Mouse (Mus musculus) gastrocnemius, postnatal 10 days (tissue): ENCODE measurements at regions not wholly inside any gene's neighbourhood (a gene's known extent, or its start where the extent isn't known, plus 50 kb on each side); places are given as distances from the start of the nearest gene placed in this dataset.

ENCODE experiments used
- DNase-seq: peaks from one replicate; pipeline ENCODE4 v3.0.0; 2021; ENCODE audit warnings: mixed read lengths

DNA sequence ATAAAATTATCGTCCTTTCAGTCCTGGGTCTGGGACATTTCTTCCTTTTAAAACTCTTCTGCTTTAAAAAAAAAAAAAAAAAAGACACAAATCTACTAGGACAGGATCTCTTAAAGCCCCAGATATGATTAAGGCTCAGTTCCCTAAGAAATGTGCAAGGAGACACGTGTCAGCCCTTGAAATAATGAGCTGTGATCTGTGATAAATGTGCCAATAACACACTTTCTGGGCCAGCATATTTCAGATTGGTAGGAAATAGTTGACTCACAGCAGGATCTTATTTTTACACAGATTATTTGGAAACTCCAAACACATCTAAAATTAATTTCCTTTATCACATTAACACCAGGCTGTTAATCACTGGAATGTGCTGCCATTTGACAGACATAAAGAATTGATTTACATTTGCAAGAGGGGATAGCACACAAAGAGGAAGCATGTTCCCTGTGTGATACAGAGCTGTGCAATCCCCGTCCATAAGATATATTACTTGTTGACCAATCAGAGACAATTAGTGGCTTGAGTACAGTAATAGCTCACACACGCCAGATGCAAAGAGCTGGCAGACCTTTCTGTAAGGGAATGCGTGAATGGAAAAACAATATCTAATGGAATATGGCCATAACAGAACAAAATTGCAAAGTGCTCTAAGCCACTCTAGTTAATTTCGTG is 263.7 kb downstream of the Pax3 start:
- no peak for DNase-seq

DNA sequence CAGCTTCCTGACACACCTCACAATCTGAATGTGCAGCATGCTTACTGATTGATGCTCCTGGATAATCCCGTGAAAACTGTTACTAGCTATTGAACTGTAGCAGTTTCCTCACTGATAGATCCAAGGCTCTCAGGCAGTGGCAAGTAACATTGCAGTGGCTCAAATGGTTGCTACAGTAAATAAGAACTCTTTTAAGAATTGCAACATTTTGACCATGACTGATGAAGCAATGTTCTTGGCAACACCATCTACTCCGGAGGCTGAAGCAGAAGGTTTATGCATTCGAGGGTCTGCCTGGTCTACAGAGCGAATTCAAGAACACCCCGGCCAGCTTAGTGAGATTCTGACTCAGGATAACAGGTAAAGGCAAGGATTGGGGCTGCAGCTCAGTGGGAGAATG is 264.7 kb downstream of the Pax3 start:
- DNase-seq, result no peak

DNA sequence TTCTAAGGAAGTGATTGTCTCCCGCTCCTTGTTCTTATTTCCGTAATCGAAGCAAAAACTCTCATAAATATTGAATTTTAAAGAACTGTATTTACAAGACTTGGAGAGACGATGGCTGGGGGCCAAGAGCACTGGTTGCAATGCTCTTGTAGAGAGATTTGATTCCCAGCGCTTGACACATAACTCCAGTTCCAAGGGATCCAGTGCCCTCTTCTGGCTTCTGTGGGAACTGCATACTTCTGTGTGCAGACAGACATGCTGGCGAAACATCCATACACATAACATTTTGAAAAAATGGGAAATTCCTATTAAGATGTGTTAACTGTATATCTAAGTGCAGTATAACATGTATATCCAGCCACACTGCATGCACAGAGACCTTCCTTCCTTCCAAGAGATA is 266.3 kb downstream of the Pax3 start:
- no peak for DNase-seq

DNA sequence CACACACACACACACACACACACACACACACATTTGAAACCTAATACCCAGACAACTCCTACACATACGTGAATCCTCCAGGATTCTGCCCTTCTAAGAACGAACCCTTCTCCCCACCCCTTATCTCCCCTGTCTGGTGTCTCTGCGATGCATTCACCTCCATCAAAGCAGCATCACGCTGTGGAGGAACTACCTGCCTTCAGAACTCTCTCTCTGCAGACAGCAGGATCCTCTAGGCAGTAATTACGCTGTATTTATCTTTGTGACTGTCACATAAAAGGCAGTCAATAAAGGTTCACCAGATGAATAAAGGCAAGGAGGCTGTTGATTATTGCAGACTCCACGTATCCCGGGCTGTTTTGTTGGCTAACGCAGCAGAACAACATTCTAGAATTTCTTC is 267.4 kb downstream of the Pax3 start:
- DNase-seq, result no peak

DNA sequence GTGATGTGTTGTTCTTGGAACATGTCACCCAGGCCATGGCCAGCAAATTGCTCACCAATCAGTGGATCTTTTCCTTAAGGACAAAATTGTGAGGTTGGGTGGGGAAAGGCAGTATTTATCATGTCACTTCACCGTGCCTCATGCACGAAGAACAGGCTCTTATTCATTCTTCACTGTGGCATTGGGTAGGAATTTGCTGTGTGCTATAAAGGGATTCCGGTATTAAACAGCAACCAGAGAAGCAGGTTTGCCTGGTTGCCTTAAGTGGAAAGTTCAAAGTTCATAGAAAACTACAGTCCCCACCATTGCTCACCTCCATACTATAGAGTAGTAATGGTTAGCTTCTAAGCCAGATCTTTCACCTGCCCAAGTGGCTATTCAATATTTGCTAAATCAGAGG is 270.8 kb downstream of the Pax3 start:
- DNase-seq, result no peak

DNA sequence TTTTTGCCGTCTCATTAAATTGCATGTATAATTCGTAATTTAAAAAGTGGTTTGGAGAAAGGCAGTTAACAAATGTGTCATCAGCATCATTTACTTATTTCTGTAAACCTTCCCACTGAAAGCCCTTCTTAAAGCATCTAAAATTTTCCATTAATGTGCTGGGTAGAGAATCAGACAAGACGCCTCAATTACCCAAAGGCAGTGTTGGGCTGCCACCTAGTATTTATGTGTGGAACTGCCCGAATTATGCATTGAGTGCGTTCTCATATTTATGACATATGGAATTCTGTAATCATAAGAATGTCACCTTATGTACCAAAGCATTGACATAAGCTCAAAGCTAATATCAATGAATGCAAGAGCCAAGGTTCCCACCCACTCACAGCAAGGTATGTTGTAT is 300.7 kb downstream of the Pax3 start:
- DNase-seq, result no peak

DNA sequence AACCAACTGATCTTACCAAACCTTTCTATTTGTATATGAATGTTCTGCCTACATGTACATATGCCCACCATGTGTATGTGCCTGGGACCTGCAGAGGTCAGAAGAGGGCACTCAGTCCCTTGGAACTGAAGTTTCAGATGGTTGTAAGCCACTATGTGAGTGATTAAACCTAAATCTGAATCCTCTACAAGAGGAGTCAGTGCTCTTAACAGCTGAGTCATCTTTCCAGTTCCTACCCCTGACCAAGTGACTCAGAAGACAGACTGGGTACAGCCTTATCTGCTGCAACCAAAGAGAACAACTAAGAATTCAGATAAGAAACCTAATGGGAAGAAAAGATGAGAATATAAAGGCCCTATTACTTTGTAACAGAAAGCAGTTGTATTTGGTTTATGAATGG is 317.9 kb downstream of the Pax3 start:
- DNase-seq, result no peak

DNA sequence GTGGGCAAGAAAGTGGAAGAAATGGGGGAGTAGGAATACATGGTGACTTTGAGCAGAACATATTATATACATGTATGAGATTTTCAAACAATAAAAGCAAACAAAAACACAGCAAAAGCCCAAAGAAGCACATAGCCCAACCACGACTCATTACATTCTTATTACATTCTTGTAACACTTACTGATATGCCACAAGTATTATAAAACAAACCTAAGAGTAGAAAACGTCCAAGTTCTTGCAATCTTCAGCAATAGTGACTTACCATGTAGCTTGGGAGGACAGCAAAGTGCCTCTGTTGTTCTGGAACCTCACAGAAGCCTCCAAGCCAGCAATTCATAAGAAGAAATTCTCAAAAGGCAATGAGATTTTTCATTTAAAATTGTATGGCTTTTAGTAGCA is 326.8 kb downstream of the Pax3 start:
- no peak for DNase-seq

DNA sequence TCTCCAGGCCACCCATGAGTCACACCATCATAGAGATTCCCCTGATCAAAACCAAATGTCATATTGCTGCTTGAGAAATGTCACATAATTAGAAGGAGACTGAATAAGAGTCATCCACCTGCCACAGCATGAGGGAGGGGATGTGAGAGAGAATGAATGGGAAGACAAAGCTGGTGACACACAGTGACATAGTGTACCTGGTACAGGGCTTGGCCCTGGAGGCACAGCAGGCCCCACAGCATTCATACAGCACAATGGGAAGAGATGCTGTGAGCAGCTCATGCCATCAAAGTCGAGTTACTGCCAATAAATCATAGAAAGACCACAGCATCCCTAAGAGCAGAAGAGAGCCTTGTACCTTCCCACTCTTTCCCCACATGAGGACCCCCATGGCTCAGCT is 327.8 kb downstream of the Pax3 start:
- DNase-seq, result no peak

DNA sequence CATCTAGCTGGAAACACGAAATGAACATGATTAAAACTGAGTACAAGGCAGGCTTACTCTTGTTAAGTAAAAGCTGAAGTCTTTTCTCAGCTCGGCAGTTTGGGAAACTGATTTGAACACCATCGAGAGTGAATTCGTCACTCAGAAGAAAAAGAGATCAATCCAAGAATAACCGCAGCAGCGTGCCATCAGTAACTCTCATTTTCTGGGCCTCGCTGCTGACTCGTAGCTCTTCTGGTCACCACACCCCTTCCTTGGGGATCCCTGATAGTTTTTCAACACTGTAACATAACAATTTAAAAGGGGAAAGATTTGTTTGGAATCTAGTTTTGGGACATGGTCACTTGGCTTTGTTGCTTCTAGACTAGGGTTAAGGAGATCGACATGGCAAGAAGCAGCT is 337.0 kb downstream of the Pax3 start:
- DNase-seq, result no peak

DNA sequence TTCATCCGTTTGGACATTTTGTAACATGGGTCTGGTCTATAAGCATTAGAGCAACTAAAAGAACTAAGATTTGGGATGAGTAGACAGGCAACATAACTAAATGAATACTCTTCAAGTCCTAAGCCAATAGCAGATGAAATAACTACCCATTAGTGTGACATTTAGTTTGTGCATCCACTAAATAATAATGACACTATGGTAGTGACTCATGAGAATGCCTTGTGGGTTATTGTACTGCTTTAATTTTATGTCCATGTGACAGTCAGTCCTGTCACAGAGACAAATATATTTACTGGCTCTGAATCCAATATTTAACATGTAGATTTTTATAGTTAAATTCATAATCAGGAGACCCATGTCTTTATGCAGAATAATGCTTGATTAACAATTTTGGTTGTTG is 339.5 kb upstream of the Epha4 start:
- no peak for DNase-seq

DNA sequence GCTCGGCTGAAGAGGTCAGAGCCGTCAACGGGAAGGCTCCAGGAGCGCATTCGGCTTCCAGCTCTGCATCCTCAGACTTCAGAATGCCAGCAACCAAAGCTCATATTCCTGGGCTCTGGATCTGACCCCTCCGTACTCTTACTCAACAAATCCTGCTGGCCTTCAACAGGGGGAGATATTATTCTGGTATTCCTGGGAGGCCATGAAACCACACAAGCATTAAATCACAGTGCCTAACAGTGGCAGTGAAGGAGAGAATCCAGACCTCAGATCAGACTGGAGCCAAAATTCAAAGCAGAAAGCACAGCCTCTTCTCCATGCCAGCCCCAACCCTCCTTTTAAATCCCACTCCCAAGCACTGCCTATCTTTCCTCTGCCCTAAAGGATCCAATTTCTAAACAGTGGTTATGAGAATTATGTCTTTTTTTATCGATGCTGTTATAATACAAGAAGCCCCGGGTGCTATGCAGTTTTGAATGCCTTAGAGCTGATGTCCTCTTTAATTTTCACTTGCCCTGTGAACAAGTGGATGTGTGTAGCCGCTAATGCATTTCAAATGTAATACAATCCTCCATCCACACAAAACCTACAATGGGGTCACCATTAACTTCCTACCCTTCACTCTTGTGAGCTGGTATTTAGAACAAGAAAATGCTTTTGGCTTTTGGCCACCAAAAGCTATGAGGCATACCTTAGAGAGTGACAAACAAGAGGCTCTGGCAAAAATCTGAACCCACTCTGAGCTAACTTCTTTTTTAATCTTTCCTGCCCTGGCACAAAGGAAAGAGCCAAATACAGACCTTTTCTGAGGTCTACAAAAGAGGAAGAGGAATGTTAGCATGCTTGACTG is 333.1 kb upstream of the Epha4 start:
- no peak for DNase-seq

DNA sequence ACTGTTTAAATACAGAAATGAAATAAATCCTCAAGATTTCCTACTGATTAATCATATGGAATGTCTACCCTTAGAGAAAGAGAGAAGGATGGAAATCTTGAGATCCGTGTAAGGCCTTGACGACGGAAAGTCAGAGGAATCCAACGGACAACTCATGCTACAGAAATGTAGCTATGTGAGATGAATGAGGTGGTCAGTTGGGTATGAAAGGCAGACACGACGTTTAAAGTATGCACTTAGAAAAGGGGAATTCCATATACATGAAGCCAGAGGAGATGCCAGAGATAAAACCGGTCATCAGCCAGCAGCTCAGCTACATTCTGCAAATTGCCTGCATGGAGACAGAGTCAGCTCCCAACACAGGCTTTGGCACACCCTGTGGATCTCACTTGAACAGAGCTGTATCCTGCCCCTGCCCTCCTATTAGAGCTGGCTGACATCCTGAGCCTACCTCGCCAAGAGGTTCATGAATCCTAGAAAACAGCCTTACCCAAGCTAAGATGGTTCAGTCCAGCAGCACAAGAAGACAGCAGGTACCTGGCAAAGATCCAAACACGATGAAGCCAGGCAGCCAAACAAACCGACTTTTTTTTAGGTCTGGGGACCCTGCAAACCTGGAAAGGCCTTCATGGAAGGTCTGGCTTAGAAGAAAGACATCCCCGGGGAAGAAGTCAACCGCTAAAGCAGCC is 331.3 kb upstream of the Epha4 start:
- no peak for DNase-seq

DNA sequence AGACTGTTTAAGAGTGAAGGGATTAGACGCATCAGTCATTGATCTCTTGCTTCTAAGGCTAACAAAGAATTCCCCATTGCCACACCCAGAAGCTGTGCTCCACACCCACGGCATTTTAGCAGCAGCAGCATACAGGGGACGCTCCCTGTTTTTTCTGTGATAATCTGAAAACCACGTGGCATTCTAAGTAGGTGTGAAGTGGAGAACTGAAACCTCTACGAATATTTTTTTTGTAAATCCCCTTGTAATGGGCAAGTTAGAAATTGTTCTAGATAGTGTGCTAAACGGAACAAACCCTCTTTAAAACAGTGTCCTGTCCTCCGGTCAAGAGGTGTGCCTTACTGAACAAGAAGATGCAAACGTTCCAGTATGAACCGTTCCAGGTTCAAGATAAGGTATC is 325.8 kb upstream of the Epha4 start:
- no peak for DNase-seq

DNA sequence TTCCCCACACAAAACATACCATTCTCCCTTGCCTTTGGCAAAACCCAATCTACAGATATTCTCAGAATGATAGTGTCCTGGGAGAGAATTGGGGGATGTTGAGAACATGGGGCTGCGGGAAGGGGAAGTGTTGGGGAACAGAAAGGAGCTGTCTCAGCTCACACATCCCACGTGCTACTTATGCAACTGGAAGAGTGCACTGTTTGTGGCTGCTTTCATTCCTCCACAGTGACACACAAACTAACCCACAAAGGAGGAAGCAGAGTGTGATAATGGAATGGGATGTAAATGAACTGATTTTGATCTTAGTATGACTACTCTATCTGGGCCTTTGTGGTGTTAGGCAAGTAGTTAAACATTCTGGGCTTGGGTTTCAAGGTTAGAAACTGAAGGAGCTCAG is 317.3 kb upstream of the Epha4 start:
- no peak for DNase-seq

DNA sequence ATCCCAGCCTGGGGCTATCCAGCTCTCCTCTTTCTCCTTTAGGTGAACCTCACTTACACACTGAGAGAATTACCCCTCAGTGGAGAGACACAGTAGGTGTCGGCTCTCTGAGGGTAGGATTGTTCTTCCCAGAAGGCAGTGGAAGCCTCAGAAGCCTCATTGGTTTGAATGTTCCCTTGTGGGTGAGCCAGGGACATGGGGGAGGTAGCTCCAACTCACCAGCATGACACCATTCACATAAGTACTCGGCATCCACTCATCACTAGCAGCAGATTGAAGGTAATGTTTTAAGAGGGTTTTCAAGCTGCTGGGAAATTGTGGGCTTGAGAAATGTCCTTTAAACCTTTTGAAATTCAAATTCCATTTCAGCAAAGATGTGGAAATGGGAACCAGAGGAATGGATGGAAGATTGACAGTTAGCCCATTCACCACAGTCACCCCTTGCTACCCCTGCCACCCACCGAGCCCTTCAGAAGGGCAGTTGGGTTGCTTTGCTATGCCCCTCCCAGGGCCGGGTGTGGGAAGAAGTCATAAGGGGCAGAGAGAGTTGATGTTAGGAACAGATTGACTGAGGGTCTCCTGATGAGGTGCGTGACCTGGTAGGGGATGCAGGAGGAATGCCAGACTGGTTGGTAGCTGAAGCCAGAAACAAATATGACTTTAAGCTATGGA is 310.0 kb upstream of the Epha4 start:
- no peak for DNase-seq

DNA sequence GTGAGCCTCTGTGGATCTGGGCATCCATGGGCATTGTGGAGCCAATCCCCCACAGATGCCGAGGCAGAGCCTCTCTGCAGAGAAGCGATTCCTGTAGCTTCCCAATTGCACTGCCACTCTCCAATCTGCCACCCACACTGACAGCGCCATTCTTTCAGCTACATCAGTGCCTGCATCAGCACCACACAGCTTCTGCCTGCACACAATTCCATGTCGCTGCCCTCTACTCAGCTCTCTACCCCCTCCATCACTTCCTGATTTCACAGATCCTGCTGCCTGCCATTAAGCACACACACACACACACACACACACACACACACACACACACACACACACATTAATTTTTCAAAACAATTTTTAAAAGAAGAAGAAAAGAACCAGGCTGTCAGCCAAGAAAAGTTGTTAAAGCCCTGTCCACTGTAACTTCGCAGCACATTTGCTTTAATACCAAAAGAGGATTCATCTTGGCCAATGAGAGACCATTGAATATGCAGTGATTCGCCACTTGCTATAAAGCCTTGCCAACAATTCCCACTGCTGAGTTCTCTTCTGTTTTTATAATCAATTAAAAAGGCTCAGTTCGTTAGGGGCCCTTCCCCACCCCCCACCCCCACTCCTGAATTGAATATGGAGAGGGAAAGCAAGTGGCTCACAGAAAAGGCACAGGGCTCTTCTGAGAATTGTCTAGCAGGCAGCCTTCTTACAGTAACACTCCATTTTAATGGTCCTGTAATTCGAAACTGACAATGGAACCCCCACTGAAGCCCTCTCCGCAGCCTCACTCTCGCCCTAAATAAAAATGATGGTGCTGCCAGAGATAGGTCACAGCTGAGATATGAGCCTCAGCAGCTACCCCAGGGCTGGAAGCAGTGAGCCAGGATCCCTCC is 309.2 kb upstream of the Epha4 start:
- no peak for DNase-seq

DNA sequence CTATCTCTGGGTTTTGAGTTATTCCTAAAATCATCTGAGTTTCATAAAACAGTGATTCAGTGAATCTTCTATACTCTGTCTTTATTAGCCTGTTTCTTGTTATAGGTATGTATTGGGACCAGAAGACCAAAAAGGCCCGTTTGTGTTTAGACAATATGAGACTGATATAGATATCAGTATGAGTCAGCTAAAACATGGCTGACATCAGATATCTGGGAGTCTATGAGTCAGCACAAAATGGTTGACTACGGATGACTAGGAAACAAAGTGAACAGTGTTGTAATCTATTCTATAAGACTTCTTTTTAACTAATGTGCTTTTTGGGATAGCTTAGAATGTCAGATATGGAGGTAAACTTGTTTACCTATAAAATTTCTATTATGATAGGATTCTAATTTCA is 305.2 kb upstream of the Epha4 start:
- DNase-seq, result no peak

DNA sequence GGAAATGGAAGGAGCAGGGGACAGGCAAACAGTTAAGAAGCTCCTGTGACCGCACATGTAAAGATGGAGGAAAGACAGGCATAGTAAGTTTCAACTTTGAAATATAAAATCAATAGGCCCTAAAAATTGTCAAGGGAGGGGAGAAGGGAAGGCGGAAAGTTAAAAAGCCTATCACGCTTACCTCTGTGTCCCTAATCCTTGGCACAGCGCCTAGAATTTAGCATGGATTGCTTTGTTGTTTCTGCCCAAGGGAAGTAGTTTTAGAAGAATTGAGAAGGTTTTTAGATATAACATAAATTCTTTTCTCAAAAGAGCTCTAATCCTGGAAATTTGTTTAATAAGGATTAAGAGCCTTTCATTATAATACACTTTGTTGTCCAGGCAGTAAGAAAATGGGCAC is 300.6 kb upstream of the Epha4 start:
- no peak for DNase-seq

DNA sequence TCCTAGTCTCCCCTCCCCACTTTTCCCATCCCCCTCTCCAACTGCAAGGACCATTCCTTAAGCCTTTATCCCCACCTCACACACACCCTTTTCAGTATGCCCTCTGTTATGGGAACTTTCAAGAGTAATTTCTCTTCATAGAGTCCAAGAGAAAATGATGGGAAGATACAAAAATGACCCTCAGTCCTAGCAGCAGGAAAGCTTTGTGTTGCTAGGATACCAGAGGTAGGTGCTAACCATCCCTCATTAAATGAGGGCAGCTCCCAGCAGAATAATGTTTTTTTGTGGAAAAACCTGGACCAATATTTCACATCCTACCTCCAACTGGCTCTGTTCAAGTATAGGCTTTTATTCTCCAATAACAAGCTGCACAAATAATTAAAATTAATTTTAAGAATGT is 296.7 kb upstream of the Epha4 start:
- no peak for DNase-seq

DNA sequence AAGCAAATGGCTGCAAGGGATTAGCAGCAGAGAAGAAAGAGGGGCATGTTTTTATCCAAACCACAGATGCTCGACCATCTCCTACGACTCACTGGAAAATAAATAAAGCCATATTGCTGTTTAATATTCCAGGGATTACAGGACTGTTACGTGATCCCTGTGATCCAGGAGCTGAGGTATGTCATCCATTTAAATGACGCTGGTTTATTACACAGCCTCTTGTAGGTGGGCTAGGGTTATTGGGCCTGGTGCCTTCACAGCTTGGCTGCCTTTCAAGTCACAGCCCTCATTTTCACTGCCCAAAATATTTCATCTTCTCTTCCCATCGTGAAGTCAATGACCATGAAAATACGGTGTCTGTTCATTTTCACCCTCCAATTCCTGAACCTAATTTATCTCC is 276.1 kb upstream of the Epha4 start:
- DNase-seq, result no peak

DNA sequence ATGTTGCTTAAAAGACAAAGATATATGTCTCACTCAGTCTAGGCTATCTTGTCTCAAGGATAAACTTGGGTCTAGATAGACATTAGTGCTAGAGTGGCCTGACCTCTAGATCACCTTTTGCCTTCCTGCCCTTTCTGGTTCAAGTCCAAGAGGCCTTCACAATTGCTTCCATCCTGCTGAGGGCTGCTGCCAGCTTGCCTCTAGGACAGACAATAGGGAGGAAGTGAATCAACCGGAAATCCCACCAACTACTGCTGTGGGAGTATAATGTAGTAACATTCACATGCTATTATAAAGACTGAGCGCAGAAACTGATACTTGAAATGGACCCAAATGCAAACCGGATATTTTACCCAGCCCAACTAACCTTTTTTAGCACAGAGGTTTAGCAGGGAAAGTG is 239.4 kb upstream of the Epha4 start:
- DNase-seq, result no peak
